Comparison of ENCODE assay signal across 9 mouse cellular contexts in genomic region chr8:78438121-78438520, GRCm38 (mm10). TPM values are rescaled to one million over a fixed set of nuclear protein-coding genes. Genes with fewer than 3 reads are reported as not detected.
DNase-seq lines count a peak whose midpoint lies in the region; ATAC-seq lines count a peak whose summit lies in the region.
"Had no signal": no experiment of that assay in that cellular context is flagged by ENCODE, and none has a peak within 500 bp of the region (broad histone marks: within the 10 kb centered on the region; RNA-seq: fewer than 3 reads in every experiment).

No protein-coding gene starts in this region.

- H3K9ac ChIP-seq in embryonic facial prominence, embryonic 13.5 days, result no peak overlapping the region
- no peak overlapping the region for H3K9ac ChIP-seq in hindbrain, embryonic 16.5 days (ENCODE audit: low read depth, low read length)
- H3K9ac ChIP-seq in midbrain, embryonic 11.5 days (ENCODE audit: low read length), result no peak overlapping the region

- peaks cover 36% of the 10 kb centered on the region for H3K4me1 ChIP-seq in embryonic facial prominence, embryonic 13.5 days
- peaks cover 26% of the 10 kb centered on the region for H3K4me1 ChIP-seq in hindbrain, embryonic 16.5 days (ENCODE audit: control insufficient read depth, insufficient read depth, low read depth, low read length)
- peaks cover 12% of the 10 kb centered on the region for H3K4me1 ChIP-seq in midbrain, embryonic 11.5 days (ENCODE audit: control insufficient read depth, insufficient read depth, low read length)

- ATAC-seq in embryonic facial prominence, embryonic 13.5 days (ENCODE audit: insufficient number of reproducible peaks, insufficient read depth, low FRiP score, low TSS enrichment, low read depth), result no peak
- ATAC-seq in hindbrain, embryonic 16.5 days, result no peak
- ATAC-seq in midbrain, embryonic 11.5 days (ENCODE audit: low FRiP score), result no peak

- WGBS in embryonic facial prominence, embryonic 13.5 days, result under 1% methylated on average over 18 of the region's 18 CpGs
- under 1% methylated on average over 17 of the region's 18 CpGs for WGBS in hindbrain, embryonic 16.5 days
- WGBS in midbrain, embryonic 11.5 days, result 2% methylated on average over 18 of the region's 18 CpGs

- peak overlapping the region; percentile 20; the same call in 1 of the 2 replicates for H3K4me3 ChIP-seq in embryonic facial prominence, embryonic 13.5 days
- H3K4me3 ChIP-seq in hindbrain, embryonic 16.5 days (ENCODE audit: low read length), result peak overlapping the region; percentile 21; the same call in 1 of the 2 replicates
- 0 out of 2 replicates have a peak overlapping the region, but pooled peaks have one; percentile 12 for H3K4me3 ChIP-seq in midbrain, embryonic 11.5 days (ENCODE audit: low read depth, low read length)

- peaks cover 94% of the 10 kb centered on the region for H3K27me3 ChIP-seq in embryonic facial prominence, embryonic 13.5 days
- peaks cover 20% of the 10 kb centered on the region for H3K27me3 ChIP-seq in hindbrain, embryonic 16.5 days (replicated peaks; ENCODE audit: control insufficient read depth, insufficient read depth, low read length)
- peaks cover 85% of the 10 kb centered on the region for H3K27me3 ChIP-seq in midbrain, embryonic 11.5 days (ENCODE audit: control insufficient read depth, insufficient read depth, low read length)

- H3K9me3 ChIP-seq in embryonic facial prominence, embryonic 13.5 days, result no peaks in the 10 kb centered on the region
- H3K9me3 ChIP-seq in hindbrain, embryonic 16.5 days (ENCODE audit: control insufficient read depth, low read length), result no peaks in the 10 kb centered on the region
- H3K9me3 ChIP-seq in midbrain, embryonic 11.5 days (ENCODE audit: control insufficient read depth, low read length), result no peaks in the 10 kb centered on the region

- H3K36me3 ChIP-seq in embryonic facial prominence, embryonic 13.5 days, result no peaks in the 10 kb centered on the region
- no peaks in the 10 kb centered on the region for H3K36me3 ChIP-seq in hindbrain, embryonic 16.5 days (ENCODE audit: control insufficient read depth, insufficient read depth, low read length)
- H3K36me3 ChIP-seq in midbrain, embryonic 11.5 days (ENCODE audit: control insufficient read depth, insufficient read depth, low read length), result no peaks in the 10 kb centered on the region

- H3K27ac ChIP-seq in embryonic facial prominence, embryonic 13.5 days, result no peak overlapping the region
- no peak overlapping the region for H3K27ac ChIP-seq in hindbrain, embryonic 16.5 days (ENCODE audit: low read depth, low read length)
- no peak overlapping the region for H3K27ac ChIP-seq in midbrain, embryonic 11.5 days (ENCODE audit: low read depth, low read length)
- H3K27ac ChIP-seq: macrophage had no signal

- H3K4me2 ChIP-seq in embryonic facial prominence, embryonic 13.5 days, result peak overlapping the region; percentile 41
- H3K4me2 ChIP-seq in hindbrain, embryonic 16.5 days (ENCODE audit: low read length), result peak overlapping the region; percentile 90
- H3K4me2 ChIP-seq in midbrain, embryonic 11.5 days, result peak overlapping the region; percentile 22; the same call in 1 of the 2 replicates

- DNase-seq in urinary bladder, postnatal 14 days (ENCODE audit: low spot score), result peak; percentile 53
- DNase-seq in urinary bladder, adult 18-20 months (ENCODE audit: low spot score in 2 of 2), result no peak
- DNase-seq in midbrain, embryonic 11.5 days (ENCODE audit: low spot score, missing footprints), result peak; percentile 92
- no peak for DNase-seq in layer of hippocampus, adult 18-20 months (ENCODE audit: low spot score in 2 of 2)
- no peak for DNase-seq in B cell, adult 2 months
- DNase-seq in T-cell, adult 2 months (ENCODE audit: low spot score), result no peak

RNA-seq across cellular contexts. Expression of gene Pou4f2, which starts 1.7 kb away (rescaled TPM):
- polyA plus RNA-seq in embryonic facial prominence, embryonic 13.5 days (2015; fragmentation: Nextera tagmentation; extraction: Ambion mirVana), result 0.08 TPM in 1 of 2 replicates, not detected in the other
- 5.2 and 5.3 TPM in 2 replicates for polyA plus RNA-seq in hindbrain, embryonic 16.5 days (2015; fragmentation: Nextera tagmentation; extraction: Ambion mirVana)
- polyA plus RNA-seq in midbrain, embryonic 11.5 days (2014; fragmentation: Nextera tagmentation; extraction: Ambion mirVana), result 0.41 and 0.68 TPM in 2 replicates
- total RNA-seq in layer of hippocampus, adult 18-20 months (2021), result not detected
- polyA plus RNA-seq: macrophage had no signal

Comparison
In these comparisons a context has a peak if more than half of its experiments do, and no peak if none do; other contexts are left out.
1. DNase-seq: peak in urinary bladder, postnatal 14 days (single experiment) and midbrain, embryonic 11.5 days (single experiment); none in urinary bladder, adult 18-20 months (0 of 2), layer of hippocampus, adult 18-20 months (0 of 2), B cell, adult 2 months (0 of 2) and T-cell, adult 2 months (single experiment).
2. H3K4me2 ChIP-seq: peak in every context shown above with its lines; median percentile 90 in hindbrain, embryonic 16.5 days; 41 in embryonic facial prominence, embryonic 13.5 days; 22 in midbrain, embryonic 11.5 days.
3. Peak in every context shown above with its lines, with median percentiles within 50 percentile points of each other: H3K4me3 ChIP-seq.